Mouse (Mus musculus) thymus, postnatal 14 days (tissue): ENCODE measurements around the gene Gm13289.
"Not testable (repeated sequence)": the region's sequence is repeated elsewhere in the genome, so short reads cannot be mapped to it uniquely, and the experiment has no call there.

Source experiments
- DNase-seq: peaks from one replicate; pipeline ENCODE4 v3.0.0; 2021

Gene Gm13289

GRCm38 (mm10) chr4:88776622-88777021 is at the start of gene Gm13289:
TSS of gene Gm13289 (plus strand) at chr4:88776922.
- DNase-seq = not testable (repeated sequence)

DNA sequence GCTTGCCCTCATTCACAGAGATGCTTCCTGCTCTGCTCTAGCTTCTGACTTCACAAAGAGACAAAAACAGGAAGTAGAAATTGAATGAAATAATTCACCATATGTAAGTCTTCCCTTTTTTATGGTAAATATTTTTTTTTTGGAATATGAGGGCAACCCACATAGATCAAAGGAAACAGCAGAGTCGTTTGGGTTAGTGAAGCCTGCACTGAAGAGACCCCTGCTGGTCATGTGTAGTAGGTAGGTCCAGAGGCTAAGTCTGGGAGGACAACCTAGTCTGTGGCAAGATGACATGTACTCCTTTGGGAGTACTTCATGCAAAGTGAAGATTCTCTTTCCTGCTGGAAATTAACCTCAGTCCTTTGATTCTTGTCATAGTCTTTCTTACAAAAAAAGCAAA is 49.4 kb upstream of the Gm13289 start:
- DNase-seq = peak; percentile 69

- DNase-seq = peak; percentile 82
Measured at GRCm38 (mm10) chr4:88738480-88738879, 38.2 kb upstream of the Gm13289 start.

- no peak for DNase-seq
Measured at GRCm38 (mm10) chr4:88739036-88739435, 37.7 kb upstream of the Gm13289 start.

- DNase-seq = no peak
Measured at GRCm38 (mm10) chr4:88741426-88741825, 35.3 kb upstream of the Gm13289 start.

DNA sequence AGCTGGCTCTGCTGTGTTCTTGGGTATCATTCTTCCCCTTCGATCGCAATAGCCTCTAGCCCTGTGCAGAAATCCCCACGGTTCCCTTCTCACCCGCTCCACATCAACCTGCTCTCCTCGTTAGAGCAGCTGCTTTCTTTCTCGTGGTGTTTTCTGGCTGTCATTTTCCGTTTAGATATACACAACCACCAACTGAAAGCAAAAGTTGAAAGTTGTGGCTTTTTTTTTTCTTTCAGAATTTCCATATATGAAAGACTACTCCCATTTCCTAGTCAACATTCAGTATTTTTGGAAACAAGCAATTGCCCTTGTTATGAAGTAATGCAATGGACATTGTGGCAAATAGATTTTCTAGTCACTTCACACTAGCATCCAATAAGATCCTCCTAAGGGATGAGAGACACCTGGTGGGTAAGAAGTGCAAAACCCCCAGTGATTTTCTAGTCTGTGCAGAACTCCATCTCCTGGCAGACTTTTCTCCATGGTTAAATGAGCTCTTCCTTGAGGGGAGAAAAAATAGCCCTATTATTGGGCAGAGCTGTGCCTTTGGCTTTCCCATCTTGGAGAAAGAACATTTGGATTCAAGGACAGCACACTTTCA is 33.9 kb upstream of the Gm13289 start:
- no peak for DNase-seq

- DNase-seq = no peak
Measured at GRCm38 (mm10) chr4:88744207-88744606, 32.5 kb upstream of the Gm13289 start.

- DNase-seq = no peak
Measured at GRCm38 (mm10) chr4:88749926-88750325, 26.8 kb upstream of the Gm13289 start.

DNA sequence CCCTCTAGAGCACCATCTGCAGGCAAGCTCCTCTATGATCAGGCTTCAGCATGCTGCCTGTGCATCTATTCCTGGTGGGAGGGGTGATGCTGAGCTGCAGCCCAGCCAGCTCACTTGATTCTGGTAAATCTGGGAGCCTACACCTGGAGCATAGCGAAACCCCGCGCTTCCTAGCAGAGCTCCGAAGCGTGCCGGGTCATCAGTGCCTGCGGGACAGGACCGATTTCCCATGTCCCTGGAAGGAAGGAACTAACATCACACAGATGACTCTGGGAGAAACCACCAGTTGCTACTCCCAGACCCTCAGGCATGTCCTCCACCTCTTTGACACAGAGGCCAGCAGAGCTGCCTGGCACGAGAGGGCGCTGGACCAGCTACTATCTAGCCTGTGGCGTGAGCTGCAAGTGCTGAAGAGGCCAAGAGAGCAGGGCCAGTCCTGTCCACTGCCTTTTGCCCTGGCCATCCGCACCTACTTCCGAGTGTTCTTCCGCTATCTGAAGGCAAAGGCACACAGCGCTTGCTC is 21.8 kb upstream of the Gm13289 start, which contains the start of gene Gm13271:
TSS of gene Gm13271 (plus strand) at position 51 of the 523 bp plus-strand sequence.
- peak; percentile 73 for DNase-seq

- not testable (repeated sequence) for DNase-seq
Measured at GRCm38 (mm10) chr4:88756581-88757513, 19.9 kb upstream of the Gm13289 start.

DNA sequence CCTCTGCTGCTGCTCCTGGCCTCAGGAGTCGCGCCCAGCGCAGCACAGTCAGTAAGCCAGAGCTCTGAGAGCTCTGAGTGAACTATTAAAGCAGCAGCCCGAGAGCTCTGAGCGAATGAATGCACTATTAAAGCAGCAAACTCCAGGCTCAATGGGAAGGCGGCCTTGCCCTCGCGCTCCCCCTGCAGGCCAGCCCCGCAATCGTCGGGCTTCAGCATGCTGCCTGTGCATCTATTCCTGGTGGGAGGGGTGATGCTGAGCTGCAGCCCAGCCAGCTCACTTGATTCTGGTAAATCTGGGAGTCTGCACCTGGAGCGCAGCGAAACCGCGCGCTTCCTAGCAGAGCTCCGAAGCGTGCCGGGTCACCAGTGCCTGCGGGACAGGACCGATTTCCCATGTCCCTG is 19.1 kb upstream of the Gm13289 start:
- DNase-seq = peak; percentile 90

DNA sequence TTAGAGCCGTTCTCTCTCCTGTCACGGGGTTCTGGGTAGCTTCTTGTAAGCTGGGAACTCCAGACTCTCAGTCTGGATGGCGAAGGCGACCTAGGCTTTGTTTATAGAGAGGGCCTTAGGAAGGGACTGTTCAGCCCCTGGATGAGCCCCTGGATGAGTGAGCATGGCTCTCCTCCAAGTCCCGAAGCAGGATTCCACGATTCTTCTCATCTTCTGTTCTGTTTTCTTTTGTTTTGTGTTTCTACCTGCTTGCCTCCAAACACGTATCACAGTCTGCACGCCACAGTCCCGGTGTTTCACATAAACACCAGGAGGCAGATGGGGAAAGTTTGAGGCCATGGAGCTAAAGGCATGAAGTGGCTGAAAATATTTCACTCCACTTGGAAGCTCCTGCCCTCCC is 18.0 kb upstream of the Gm13289 start:
- DNase-seq = not testable (repeated sequence)

GRCm38 (mm10) chr4:88759610-88760268 is 17.0 kb upstream of the Gm13289 start, which contains the start of gene Gm13283:
TSS of gene Gm13283 (plus strand) at chr4:88760119.
- DNase-seq = peak; percentile 47

DNA sequence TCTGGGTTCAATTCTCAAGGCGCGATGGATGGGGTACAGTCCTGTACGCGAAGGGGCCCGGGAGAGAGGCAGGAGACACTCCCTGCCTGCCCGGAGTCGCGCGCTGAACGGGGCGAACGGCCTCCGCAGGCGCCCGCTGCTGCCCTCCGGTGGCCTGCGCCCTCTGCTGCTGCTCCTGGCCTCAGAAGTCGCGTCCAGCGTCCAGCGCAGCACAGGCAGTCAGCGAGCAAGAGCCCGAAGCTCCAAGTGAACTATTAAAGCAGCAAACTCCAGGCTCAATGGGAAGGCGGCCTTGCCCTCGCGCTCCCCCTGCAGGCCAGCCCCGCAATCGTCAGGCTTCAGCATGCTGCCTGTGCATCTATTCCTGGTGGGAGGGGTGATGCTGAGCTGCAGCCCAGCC is 16.3 kb upstream of the Gm13289 start:
- DNase-seq = peak; percentile 35

DNA sequence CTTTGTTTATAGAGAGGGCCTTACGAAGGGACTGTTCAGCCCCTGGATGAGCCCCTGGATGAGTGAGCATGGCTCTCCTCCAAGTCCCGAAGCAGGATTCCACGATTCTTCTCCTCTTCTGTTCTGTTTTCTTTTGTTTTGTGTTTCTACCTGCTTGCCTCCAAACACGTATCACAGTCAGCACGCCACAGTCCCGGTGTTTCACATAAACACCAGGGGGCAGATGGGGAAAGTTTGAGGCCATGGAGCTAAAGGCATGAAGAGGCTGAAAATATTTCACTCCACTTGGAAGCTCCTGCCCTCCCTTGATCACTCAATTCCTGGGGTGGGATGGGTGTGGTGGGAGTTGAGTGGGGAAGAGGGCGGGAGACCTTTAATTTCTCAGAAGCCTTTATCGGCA is 14.9 kb upstream of the Gm13289 start:
- peak; percentile 90 for DNase-seq

GRCm38 (mm10) chr4:88762341-88762740 is 14.4 kb upstream of the Gm13289 start:
- DNase-seq = peak; percentile 25

- DNase-seq = not testable (repeated sequence)
Measured at GRCm38 (mm10) chr4:88763384-88764018, 13.2 kb upstream of the Gm13289 start.

- not testable (repeated sequence) for DNase-seq
Measured at GRCm38 (mm10) chr4:88773534-88773933, 3.2 kb upstream of the Gm13289 start, which contains the start of gene Gm13290. TSS of gene Gm13290 (plus strand) at chr4:88773834.

- DNase-seq = not testable (repeated sequence)
Measured at GRCm38 (mm10) chr4:88779550-88779949, 2.8 kb downstream of the Gm13289 start, which contains the start of gene Gm13272. TSS of gene Gm13272 (plus strand) at chr4:88779850.

DNA sequence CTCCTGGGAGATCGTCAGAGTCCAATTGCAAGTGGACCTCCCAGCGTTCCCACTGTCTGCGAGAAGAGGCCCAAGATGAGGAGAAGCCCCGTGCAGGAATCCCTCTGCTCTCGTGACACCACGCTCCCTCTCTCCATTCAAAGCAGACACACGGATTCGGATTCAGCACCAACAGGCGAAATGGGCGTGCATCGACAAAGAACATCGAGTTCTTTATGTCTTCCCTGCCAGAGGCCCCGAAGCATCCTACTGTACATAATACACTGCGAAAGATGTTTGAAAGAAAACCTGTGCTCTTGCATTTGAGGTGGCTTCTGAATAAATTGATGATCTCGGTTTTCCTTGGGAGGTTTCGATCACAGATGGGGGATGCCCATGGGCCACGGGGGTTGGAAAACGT is 3.6 kb downstream of the Gm13289 start:
- DNase-seq = not testable (repeated sequence)

DNA sequence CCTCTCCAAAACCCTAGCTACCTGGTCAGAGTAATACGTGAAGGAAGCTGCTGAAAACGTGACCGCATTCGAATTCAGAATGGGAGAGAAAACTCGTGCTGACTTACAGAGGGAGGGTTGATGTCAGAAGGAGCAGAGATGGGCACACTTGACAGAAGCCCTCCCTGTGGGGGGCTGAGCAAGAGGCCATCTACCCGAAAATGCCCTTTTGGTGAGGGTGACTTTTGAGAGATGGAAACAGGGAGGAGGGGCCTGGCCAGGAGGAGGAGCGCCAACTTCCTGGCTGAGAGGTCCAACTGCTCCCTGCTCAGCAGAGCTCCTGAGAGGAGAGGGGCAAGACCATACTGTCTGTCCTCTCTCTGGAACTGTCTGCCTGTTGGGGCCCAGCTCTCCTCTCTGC is 5.1 kb downstream of the Gm13289 start, which contains the start of gene Ifnz:
TSS of gene Ifnz (plus strand) at position 301 of the 400 bp plus-strand sequence.
- not testable (repeated sequence) for DNase-seq

DNA sequence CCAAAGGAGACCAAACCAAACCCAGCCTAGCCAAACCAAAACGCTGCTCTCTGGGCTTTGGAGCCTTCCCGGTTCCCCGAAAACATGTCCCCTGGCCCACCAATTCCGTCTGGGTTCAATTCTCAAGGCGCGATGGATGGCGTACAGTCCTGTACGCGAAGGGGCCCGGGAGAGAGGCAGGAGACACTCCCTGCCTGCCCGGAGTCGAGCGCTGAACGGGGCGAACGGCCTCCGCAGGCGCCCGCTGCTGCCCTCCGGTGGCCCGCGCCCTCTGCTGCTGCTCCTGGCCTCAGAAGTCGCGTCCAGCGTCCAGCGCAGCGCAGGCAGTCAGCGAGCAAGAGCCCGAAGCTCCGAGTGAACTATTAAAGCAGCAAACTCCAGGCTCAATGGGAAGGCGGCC is 5.6 kb downstream of the Gm13289 start:
- not testable (repeated sequence) for DNase-seq
